Mouse (Mus musculus): ENCODE data around the gene Slc27a5.

DNA sequence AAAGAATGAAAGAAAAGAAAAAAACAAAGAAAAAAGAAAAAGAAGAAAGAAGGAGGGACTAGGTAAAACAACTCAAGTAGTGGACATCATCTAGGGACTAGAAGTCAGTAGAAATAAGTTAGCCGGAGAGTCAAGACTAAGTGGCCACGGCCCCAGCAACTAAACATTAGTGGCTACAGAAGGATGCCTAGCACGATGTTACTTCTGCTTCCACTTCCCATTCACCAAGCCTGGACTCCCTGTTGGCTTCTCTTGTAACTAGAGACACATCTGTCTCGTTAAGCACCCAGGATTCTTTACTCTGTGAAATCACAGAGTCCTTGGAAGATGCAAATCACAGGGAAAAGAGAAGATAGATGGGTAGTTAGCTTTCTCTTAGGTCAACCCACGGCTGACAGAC is 40.5 kb downstream of the Slc27a5 start:
- TF ChIP-seq ZC3H11A (IDR thresholded peaks at IDR 0.05; ENCODE audit: borderline replicate concordance, low read depth, low read length) (no peak), MAFK (IDR thresholded peaks at IDR 0.05; ENCODE audit: insufficient read depth, low read depth, low read length) (no peak), ZNF384 (IDR thresholded peaks at IDR 0.05; ENCODE audit: low read depth, low read length) (no peak), HCFC1 (IDR thresholded peaks at IDR 0.05; ENCODE audit: borderline replicate concordance, insufficient read depth, low read length) (no peak), CHD2 (IDR thresholded peaks at IDR 0.05; ENCODE audit: low read depth, low read length) (no peak)
